Mouse (Mus musculus) G1E (cell line): ENCODE data around the gene Nadk.

Experiments used
- CTCF ChIP-seq: IDR thresholded peaks from 2 replicates; pipeline ENCODE4 v1.5.1; 2012; ENCODE audit warnings: low read depth, low read length, inconsistent platforms, mixed read lengths
- GATA2 ChIP-seq: IDR thresholded peaks from 2 replicates; pipeline ENCODE4 v1.6.1; 2012; ENCODE audit warnings: low read depth, low read length, inconsistent platforms, borderline replicate concordance
- POLR2AphosphoS5 ChIP-seq: IDR thresholded peaks from 2 replicates; pipeline ENCODE4 v1.6.1; 2012; ENCODE audit warnings: low read depth, low read length, inconsistent platforms; ENCODE audit not compliant: insufficient replicate concordance
- TAL1 ChIP-seq: conservative IDR thresholded peaks from 2 replicates; pipeline ENCODE4 v1.6.1; 2012; ENCODE audit warnings: low read depth, low read length, inconsistent platforms, mixed read lengths

GRCm38 (mm10) chr4:155606825-155607224 is 44.6 kb downstream of the Nadk start:
- no peak for TF ChIP-seq TAL1
- TF ChIP-seq CTCF, result no peak
- TF ChIP-seq GATA2, result no peak
- TF ChIP-seq POLR2AphosphoS5, result no peak
